Mouse (Mus musculus) CH12.LX (cell line): ENCODE measurements at regions not wholly inside any gene's neighbourhood (a gene's known extent, or its start where the extent isn't known, plus 50 kb on each side); places are given as distances from the start of the nearest gene placed in this dataset.

ENCODE experiments used
- BHLHE40 ChIP-seq: IDR thresholded peaks from 2 replicates; pipeline ENCODE4 v1.6.1; 2011; ENCODE audit warnings: mild to moderate bottlenecking, low read depth, low read length, improper control_type of control experiment
- CHD2 ChIP-seq: IDR thresholded peaks from 2 replicates; pipeline ENCODE4 v1.6.1; 2011; ENCODE audit warnings: low read length, improper control_type of control experiment
- CTCF ChIP-seq, 2 experiments: IDR thresholded peaks in 1 of 2; conservative IDR thresholded peaks in 1 of 2; 2 replicates each; pipeline ENCODE4 v1.5.1; 2011 to 2012; ENCODE audit warnings: low read depth in 2 of 2, low read length in 2 of 2, improper control_type of control experiment in 1 of 2, inconsistent platforms in 1 of 2, mild to moderate bottlenecking in 1 of 2, moderate library complexity in 1 of 2
- EP300 ChIP-seq: IDR thresholded peaks from 2 replicates; pipeline ENCODE4 v1.6.1; 2011; ENCODE audit warnings: low read length, improper control_type of control experiment
- ETS1 ChIP-seq: conservative IDR thresholded peaks from 2 replicates; pipeline ENCODE4 v1.6.1; 2012; ENCODE audit warnings: low read depth, mild to moderate bottlenecking, inconsistent platforms, low read length, improper control_type of control experiment, moderate library complexity
- MXI1 ChIP-seq: IDR thresholded peaks from 2 replicates; pipeline ENCODE4 v1.6.1; 2011; ENCODE audit warnings: mild to moderate bottlenecking, low read depth, low read length, improper control_type of control experiment
- POLR2A ChIP-seq: IDR thresholded peaks from 2 replicates; pipeline ENCODE4 v1.6.1; 2011; ENCODE audit warnings: low read depth, mild to moderate bottlenecking, improper control_type of control experiment, low read length
- RAD21 ChIP-seq: IDR thresholded peaks from 2 replicates; pipeline ENCODE4 v1.6.1; 2011; ENCODE audit warnings: low read depth, mild to moderate bottlenecking, low read length, improper control_type of control experiment, moderate library complexity
- RCOR1 ChIP-seq: conservative IDR thresholded peaks from 2 replicates; pipeline ENCODE4 v1.6.1; 2012; ENCODE audit warnings: low read depth, mild to moderate bottlenecking, inconsistent platforms, low read length, improper control_type of control experiment
- SMC3 ChIP-seq: IDR thresholded peaks from 2 replicates; pipeline ENCODE4 v1.6.1; 2011; ENCODE audit warnings: low read depth, low read length, improper control_type of control experiment
- TCF12 ChIP-seq: IDR thresholded peaks from 2 replicates; pipeline ENCODE4 v1.6.1; 2014; ENCODE audit warnings: low read depth, mild to moderate bottlenecking, inconsistent platforms, low read length, improper control_type of control experiment
- USF1 ChIP-seq: IDR thresholded peaks from 2 replicates; pipeline ENCODE4 v1.6.1; 2014; ENCODE audit warnings: low read depth, mild to moderate bottlenecking, inconsistent platforms, low read length, improper control_type of control experiment
- ZMIZ1 ChIP-seq: IDR thresholded peaks from 2 replicates; pipeline ENCODE4 v1.6.1; 2012; ENCODE audit warnings: low read depth, mild to moderate bottlenecking, inconsistent platforms, low read length, improper control_type of control experiment

DNA sequence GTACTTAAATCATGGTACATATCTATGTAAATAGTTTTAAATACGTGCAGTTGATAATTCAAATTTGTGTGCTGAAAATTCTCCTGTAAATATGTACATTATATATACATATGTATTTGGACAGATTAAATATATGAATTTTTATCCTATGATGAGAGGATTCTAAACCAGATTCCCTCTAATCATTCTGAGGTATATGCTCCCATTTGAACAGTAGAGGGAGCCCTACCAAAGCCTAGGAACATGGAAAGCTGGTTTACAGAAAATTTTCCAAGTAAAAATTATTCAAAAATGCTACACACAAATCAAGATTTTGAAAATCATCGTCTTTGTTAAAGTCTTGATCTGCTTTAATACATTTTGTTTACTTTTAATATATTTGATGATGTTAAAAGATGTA is 446.1 kb upstream of the Robo2 start:
- peak; percentile 4 for TF ChIP-seq RAD21
- peak in 1 of 2 experiments; percentile 20; a peak in 2 of 4 replicates for TF ChIP-seq CTCF (conservative IDR thresholded peaks at IDR 0.05 in 1 of 2, IDR thresholded peaks at IDR 0.05 in 1 of 2; ENCODE audit: low read depth in 2 of 2, low read length in 2 of 2)
- no peak for TF ChIP-seq MXI1
- no peak for TF ChIP-seq ZMIZ1
- TF ChIP-seq POLR2A: no peak
- TF ChIP-seq USF1: no peak
- TF ChIP-seq SMC3: no peak
- TF ChIP-seq EP300: no peak
- no peak for TF ChIP-seq TCF12
- no peak for TF ChIP-seq CHD2
- no peak for TF ChIP-seq BHLHE40
- no peak for TF ChIP-seq RCOR1
- TF ChIP-seq ETS1: no peak
